Mouse (Mus musculus) hindlimb bud, embryonic 11.5 days (tissue): ENCODE measurements at regions not wholly inside any gene's neighbourhood (a gene's known extent, or its start where the extent isn't known, plus 50 kb on each side); places are given as distances from the start of the nearest gene placed in this dataset.

Experiments used
- DNase-seq: peaks from one replicate; pipeline ENCODE4 v3.0.0-alpha.2; 2012; ENCODE audit warnings: low read depth, low spot score; ENCODE audit errors: extremely low spot score

DNA sequence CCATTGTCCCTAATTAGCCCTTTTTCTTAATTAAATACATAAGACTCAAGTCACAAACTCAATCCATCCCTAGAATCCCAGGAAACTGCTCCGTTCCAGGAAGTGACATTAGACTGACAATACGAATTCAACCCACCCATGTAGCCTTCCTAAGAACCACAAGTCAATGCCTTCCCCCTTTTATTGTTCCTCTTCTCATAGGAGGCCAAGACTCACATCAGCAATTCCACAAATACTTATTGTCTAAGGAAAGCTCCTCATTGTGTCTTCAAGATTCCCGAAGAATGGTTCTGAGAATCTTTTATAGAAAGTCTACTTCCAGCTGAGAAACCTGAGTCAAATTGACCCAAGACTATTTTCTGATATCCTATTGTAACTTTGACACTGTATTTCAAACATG, 147.3 kb downstream of the Dmac1 start:
- DNase-seq: no peak

DNA sequence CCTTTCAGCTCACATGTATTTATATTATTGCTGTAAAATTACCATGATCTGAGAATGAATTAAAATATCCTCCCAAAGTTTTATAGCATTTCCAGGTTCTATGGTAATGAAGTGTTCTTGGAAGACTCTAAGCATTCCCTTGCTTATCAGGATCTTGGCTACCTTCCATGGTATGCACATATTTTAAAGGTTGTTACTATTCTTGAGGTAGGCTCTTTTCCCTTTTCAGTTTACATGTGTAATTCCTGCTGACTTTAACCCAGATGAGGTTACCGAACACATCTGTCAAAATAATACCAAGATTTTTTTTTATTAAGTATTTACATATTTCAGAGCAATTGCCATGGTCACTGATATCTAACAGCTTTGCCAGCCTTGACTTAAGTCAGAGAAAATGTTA, 162.2 kb downstream of the Dmac1 start:
- DNase-seq: no peak

DNA sequence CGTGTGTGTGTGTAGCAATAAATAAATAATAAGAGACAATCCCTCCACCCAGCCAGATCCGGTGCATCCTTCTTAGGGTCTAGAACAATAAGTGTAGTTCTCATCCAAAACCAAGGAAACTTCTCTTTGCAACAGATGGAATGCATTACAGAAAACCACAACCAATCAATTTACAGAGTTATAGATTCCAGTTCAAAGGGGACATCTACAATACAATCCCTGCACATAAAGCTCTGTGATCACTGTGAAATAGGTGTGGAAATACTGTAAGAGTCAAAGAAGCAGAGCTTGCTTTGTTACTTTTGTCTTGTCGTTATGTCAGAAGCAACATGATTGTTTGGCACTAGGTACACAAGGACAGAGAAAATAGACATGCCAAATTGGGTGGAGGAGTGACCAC, 162.8 kb downstream of the Dmac1 start:
- DNase-seq: no peak

DNA sequence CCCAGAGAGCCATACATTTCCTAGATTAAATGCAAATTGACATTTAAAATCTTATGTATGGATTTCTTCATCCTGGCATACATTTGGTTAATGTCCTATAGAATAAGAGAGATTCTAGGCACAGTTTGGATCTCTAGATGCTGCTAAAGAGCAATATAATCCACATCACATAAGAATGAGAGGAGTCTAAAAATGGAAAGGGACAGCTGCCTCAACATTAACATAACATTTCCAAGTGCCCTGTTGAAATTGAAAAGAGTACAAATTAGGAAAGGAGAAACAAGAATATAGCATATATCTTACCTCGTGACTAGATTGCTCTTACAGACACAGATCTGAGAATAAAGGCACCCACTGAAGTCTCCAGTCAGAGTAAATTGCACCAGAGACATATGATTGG, 212.3 kb downstream of the Dmac1 start:
- DNase-seq: no peak

DNA sequence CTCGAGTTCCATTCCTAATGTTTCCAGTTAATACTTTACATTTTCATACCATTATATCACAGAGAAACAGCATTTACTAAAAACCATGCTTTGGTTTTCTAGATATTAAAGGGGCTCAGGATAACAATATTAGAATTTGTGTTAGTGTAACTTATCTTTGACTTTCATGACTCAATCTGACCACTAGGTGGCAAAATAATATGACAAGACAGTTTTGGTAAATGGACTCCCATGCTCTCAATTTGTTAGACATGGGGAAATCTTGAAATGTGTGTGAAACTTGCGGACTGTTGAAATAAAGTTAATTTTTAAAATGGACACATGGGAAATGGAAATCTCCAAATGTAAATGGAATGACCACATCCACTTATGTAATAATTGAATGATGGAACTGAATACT, 214.8 kb downstream of the Dmac1 start:
- DNase-seq: peak; percentile 8

DNA sequence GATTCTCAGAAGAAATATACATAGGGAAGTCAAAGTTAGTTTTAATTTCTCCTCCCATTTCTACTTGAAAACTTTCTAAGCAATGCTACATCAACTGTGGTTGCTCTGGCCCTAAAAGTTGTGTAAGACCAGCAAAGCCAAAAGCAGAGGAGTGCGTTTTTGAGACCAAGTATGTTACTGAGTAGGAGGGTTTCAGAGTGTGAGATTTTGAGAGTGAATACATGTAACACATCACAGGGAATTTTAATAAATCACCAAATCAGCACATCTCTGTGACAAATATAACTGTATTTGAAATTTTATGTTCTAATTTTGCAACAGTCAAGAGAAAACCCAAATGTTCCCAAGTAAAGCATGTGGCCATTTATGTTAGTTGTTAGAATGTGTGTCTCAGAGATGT, 234.6 kb downstream of the Dmac1 start:
- DNase-seq: no peak

DNA sequence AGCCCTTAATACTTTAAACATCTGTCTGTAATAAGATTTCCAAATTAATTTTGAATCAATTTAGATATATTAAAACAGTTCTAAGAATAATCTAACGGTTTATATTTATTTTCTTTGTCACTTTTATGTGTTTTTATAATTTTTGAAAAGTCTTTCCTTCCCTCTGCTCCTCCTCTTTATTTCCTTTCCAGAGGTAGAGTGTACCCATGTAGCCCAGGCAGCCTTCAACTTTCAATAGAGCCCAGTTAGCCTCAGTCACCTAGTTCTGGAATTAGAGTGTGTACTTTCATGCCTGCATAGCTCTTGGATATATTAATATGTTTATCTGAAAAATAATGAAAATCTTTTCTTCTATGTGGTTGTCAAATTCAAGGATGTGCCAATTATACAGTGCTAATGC, 235.5 kb downstream of the Dmac1 start:
- no peak for DNase-seq

DNA sequence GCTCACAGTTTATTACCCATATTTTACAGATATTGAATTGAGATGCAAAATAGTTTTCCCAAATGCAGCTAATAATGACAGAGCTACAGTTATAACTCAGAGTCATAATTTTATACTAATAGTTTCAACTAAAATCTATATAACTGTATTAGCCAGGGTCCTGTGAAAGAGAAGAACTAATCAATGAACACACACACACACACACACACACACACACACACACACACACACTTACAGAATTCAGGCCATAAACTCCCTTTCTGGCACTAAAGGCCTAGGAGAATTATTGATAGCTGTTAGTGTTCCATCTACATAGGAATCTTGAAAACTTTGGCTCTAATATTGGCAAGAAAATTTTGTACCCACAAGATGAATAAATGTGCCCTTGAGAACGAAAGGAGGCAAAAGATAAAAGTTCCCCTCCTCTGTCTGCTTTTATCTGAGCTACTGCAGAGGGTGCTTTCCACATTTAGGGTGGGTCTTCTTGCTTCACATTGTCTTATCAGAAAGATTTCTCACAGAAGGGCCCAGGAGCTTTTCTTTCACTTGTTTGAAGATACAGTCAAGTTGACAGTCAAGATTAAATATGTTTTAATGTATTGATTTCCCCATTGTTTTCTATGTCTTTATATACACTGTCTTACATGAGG, 236.1 kb downstream of the Dmac1 start:
- no peak for DNase-seq
